ENCODE assay signal across 12 mouse cellular contexts in the genomic region with DNA sequence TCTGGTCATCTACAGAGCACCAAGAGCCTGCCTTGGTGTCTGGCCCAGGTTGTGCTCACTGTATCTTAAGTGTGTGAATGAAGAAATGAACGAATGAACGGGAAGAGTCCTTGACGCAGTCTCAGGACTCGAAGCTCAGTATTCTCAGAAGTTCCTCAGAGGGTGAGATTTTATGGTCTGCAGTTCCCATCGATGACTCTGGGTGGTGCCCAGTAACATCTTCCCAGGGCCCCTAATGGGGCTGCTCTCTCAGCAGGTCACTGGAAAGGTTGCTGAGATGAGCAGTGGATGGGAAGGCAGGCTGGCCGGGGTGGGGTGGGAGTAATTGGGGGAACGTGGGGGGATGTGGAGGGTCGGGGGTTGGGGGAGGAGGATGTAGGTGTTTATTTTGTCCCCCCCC. TPM values are rescaled to one million over a fixed set of nuclear protein-coding genes. Genes with fewer than 3 reads are reported as not detected.
DNase-seq lines count a peak whose midpoint lies in the region; ATAC-seq and TF ChIP-seq lines count a peak whose summit lies in the region.
"Had no signal": no experiment of that assay in that cellular context is flagged by ENCODE, and none has a peak within 500 bp of the region (broad histone marks: within the 10 kb centered on the region; RNA-seq: fewer than 3 reads in every experiment).

No protein-coding gene starts in this region.

- WGBS in kidney, postnatal 0 days: 36% methylated on average over 8 of the region's 8 CpGs
- WGBS in kidney, embryonic 16.5 days: 48% methylated on average over 8 of the region's 8 CpGs
- 60% methylated on average over 8 of the region's 8 CpGs for WGBS in forebrain, embryonic 10.5 days

- TF ChIP-seq CTCF in kidney, postnatal 0 days (IDR thresholded peaks at IDR 0.05; ENCODE audit: low read depth): peak; percentile 29; the same call in 1 of the 2 replicates

- H3K4me3 ChIP-seq in kidney, postnatal 0 days (replicated peaks; ENCODE audit: low read depth, low read length): no peak overlapping the region
- no peak overlapping the region for H3K4me3 ChIP-seq in kidney, embryonic 16.5 days (ENCODE audit: low read length)
- H3K4me3 ChIP-seq in forebrain, embryonic 10.5 days: no peak overlapping the region
- H3K4me3 ChIP-seq: intestine, embryonic 15.5 days; liver, embryonic 13.5 days; myocyte had no signal

- no peaks in the 10 kb centered on the region for H3K36me3 ChIP-seq in kidney, postnatal 0 days (ENCODE audit: insufficient read depth, low read length)
- no peaks in the 10 kb centered on the region for H3K36me3 ChIP-seq in kidney, embryonic 16.5 days (ENCODE audit: insufficient read depth, low read length)
- H3K36me3 ChIP-seq in forebrain, embryonic 10.5 days (replicated peaks): no peaks in the 10 kb centered on the region
- H3K36me3 ChIP-seq: intestine, embryonic 15.5 days; liver, embryonic 13.5 days had no signal

- H3K4me2 ChIP-seq in kidney, postnatal 0 days (ENCODE audit: low read length): no peak overlapping the region
- H3K4me2 ChIP-seq in kidney, embryonic 16.5 days (replicated peaks; ENCODE audit: low read depth, low read length): no peak overlapping the region
- H3K4me2 ChIP-seq: intestine, embryonic 15.5 days; liver, embryonic 13.5 days had no signal

- peak; percentile 45 for DNase-seq in kidney, postnatal 0 days (ENCODE audit: low spot score)
- DNase-seq in thymus, postnatal 4 days: peak; percentile 44
- no peak for DNase-seq in thymus, postnatal 25 days
- DNase-seq in ZHBTc4 (ENCODE audit: low read depth, low spot score): peak; percentile 59
- DNase-seq in forebrain, embryonic 10.5 days (ENCODE audit: extremely low spot score, low spot score): no peak
- DNase-seq: adrenal gland, postnatal 10 days; forebrain, postnatal 0 days; liver, embryonic 13.5 days had no signal

- no peak overlapping the region for H3K27ac ChIP-seq in kidney, postnatal 0 days
- H3K27ac ChIP-seq in kidney, embryonic 16.5 days (ENCODE audit: low read length): no peak overlapping the region
- H3K27ac ChIP-seq in forebrain, embryonic 10.5 days: no peak overlapping the region
- H3K27ac ChIP-seq: intestine, embryonic 15.5 days; liver, embryonic 13.5 days had no signal

- no peaks in the 10 kb centered on the region for H3K27me3 ChIP-seq in kidney, postnatal 0 days (ENCODE audit: insufficient read depth, low read length)
- no peaks in the 10 kb centered on the region for H3K27me3 ChIP-seq in kidney, embryonic 16.5 days (ENCODE audit: insufficient read depth, low read length)
- no peaks in the 10 kb centered on the region for H3K27me3 ChIP-seq in forebrain, embryonic 10.5 days (ENCODE audit: poor library complexity, severe bottlenecking)
- H3K27me3 ChIP-seq: intestine, embryonic 15.5 days; liver, embryonic 13.5 days had no signal

- H3K4me1 ChIP-seq in kidney, postnatal 0 days (replicated peaks; ENCODE audit: insufficient read depth, low read length): no peaks in the 10 kb centered on the region
- peaks cover 6% of the 10 kb centered on the region for H3K4me1 ChIP-seq in kidney, embryonic 16.5 days (ENCODE audit: insufficient read depth, low read length)
- H3K4me1 ChIP-seq in forebrain, embryonic 10.5 days: peaks cover 12% of the 10 kb centered on the region

- H3K9me3 ChIP-seq in kidney, postnatal 0 days (replicated peaks; ENCODE audit: low read length): no peaks in the 10 kb centered on the region
- H3K9me3 ChIP-seq in kidney, embryonic 16.5 days (ENCODE audit: low read length): no peaks in the 10 kb centered on the region
- no peaks in the 10 kb centered on the region for H3K9me3 ChIP-seq in forebrain, embryonic 10.5 days
- H3K9me3 ChIP-seq: intestine, embryonic 15.5 days; liver, embryonic 13.5 days had no signal

- ATAC-seq in kidney, postnatal 0 days (replicated peaks; ENCODE audit: low FRiP score, low read depth): no peak
- ATAC-seq in kidney, embryonic 16.5 days (ENCODE audit: low FRiP score, low TSS enrichment): no peak
- ATAC-seq in CD4-positive, CD25-positive, alpha-beta regulatory T cell, adult 4 months: no peak
- ATAC-seq: forebrain, postnatal 0 days; intestine, embryonic 15.5 days had no signal

- no peak overlapping the region for H3K9ac ChIP-seq in kidney, postnatal 0 days (ENCODE audit: low read depth, low read length)
- H3K9ac ChIP-seq in kidney, embryonic 16.5 days (replicated peaks; ENCODE audit: low read length): no peak overlapping the region
- H3K9ac ChIP-seq: forebrain, postnatal 0 days; intestine, embryonic 15.5 days; liver, embryonic 13.5 days had no signal

RNA-seq across cellular contexts. Expression of a gene that starts 23.2 kb away (rescaled TPM):
- 6.7 and 8.5 TPM in 2 replicates for polyA plus RNA-seq in kidney, postnatal 0 days (2015; fragmentation: Nextera tagmentation; extraction: Ambion mirVana)
- 21.7 and 25.2 TPM in 2 replicates for polyA plus RNA-seq in kidney, embryonic 16.5 days (2015; fragmentation: Nextera tagmentation; extraction: Ambion mirVana)
- polyA plus RNA-seq in CD4-positive, CD25-positive, alpha-beta regulatory T cell, adult 4 months (2017; shearing (Covaris generic)): 1 to 10 TPM; 6.1 to 8.8 TPM
- 54.7 and 55.9 TPM in 2 replicates for polyA plus RNA-seq in forebrain, embryonic 10.5 days (2016; fragmentation: Nextera tagmentation; extraction: Ambion mirVana)

Comparison
In these comparisons a context has a peak if more than half of its experiments do, and no peak if none do; other contexts are left out.
1. DNase-seq: peak in kidney, postnatal 0 days (single experiment), thymus, postnatal 4 days (single experiment) and ZHBTc4 (single experiment); none in thymus, postnatal 25 days (single experiment) and forebrain, embryonic 10.5 days (single experiment).